Mouse (Mus musculus) cerebellum, adult 9-11 months (tissue): ENCODE results near the gene Odf3b.

Experiments used
- DNase-seq: peaks from one replicate; pipeline ENCODE4 v3.0.0; 2022

Odf3b gene

GRCm38 (mm10) chr15:89378831-89379401 lies at the start of gene Odf3b:
TSS of gene Odf3b (minus strand) at chr15:89379282.
- peak; percentile 93 for DNase-seq

GRCm38 (mm10) chr15:89428136-89428790 lies 49.2 kb upstream of the Odf3b start:
- peak; percentile 55 for DNase-seq

- peak; percentile 34 for DNase-seq
These were observed 47.6 kb upstream of the Odf3b start for GRCm38 (mm10) chr15:89426716-89427115.

GRCm38 (mm10) chr15:89425711-89426121 lies 46.6 kb upstream of the Odf3b start, which contains the start of gene Cpt1b:
TSS of gene Cpt1b (minus strand) at chr15:89425863.
- peak; percentile 40 for DNase-seq

GRCm38 (mm10) chr15:89424621-89425020 lies 45.5 kb upstream of the Odf3b start:
- no peak for DNase-seq

- peak; percentile 60 for DNase-seq
These were observed 42.9 kb upstream of the Odf3b start for GRCm38 (mm10) chr15:89421938-89422337.

GRCm38 (mm10) chr15:89415282-89415681 lies 36.2 kb upstream of the Odf3b start:
- DNase-seq = peak; percentile 39

GRCm38 (mm10) chr15:89410118-89410517 lies 31.0 kb upstream of the Odf3b start, which contains the start of gene Syce3:
TSS of gene Syce3 (minus strand) at chr15:89410503.
- no peak for DNase-seq

GRCm38 (mm10) chr15:89406691-89407090 lies 27.6 kb upstream of the Odf3b start:
- DNase-seq = no peak

- no peak for DNase-seq
These were observed 25.9 kb upstream of the Odf3b start for GRCm38 (mm10) chr15:89404831-89405623.

- DNase-seq = no peak
These were observed 23.4 kb upstream of the Odf3b start for GRCm38 (mm10) chr15:89402471-89402870.

- no peak for DNase-seq
These were observed 20.6 kb upstream of the Odf3b start for GRCm38 (mm10) chr15:89399716-89400115.

- no peak for DNase-seq
These were observed 19.1 kb upstream of the Odf3b start for GRCm38 (mm10) chr15:89398146-89398545.

- no peak for DNase-seq
These were observed 17.8 kb upstream of the Odf3b start for GRCm38 (mm10) chr15:89396883-89397282.

GRCm38 (mm10) chr15:89390081-89390480 lies 11.0 kb upstream of the Odf3b start:
- peak; percentile 58 for DNase-seq

GRCm38 (mm10) chr15:89387127-89387526 lies 8.0 kb upstream of the Odf3b start:
- no peak for DNase-seq

GRCm38 (mm10) chr15:89384617-89385016 lies 5.5 kb upstream of the Odf3b start, which contains the start of gene Klhdc7b:
TSS of gene Klhdc7b (plus strand) at chr15:89384917.
- no peak for DNase-seq

GRCm38 (mm10) chr15:89379429-89379828 lies 347 bp upstream of the Odf3b start:
- DNase-seq = peak; percentile 77

- peak; percentile 74 for DNase-seq
These were observed 899 bp downstream of the Odf3b start for GRCm38 (mm10) chr15:89377938-89378828.

- DNase-seq = peak; percentile 63
These were observed 1.7 kb downstream of the Odf3b start for GRCm38 (mm10) chr15:89377362-89377761.

- peak; percentile 53 for DNase-seq
These were observed 2.1 kb downstream of the Odf3b start, which contains the start of gene Tymp for GRCm38 (mm10) chr15:89376957-89377356. TSS of gene Tymp (minus strand) at chr15:89377039.

GRCm38 (mm10) chr15:89376040-89376439 lies 3.0 kb downstream of the Odf3b start:
- DNase-seq = peak; percentile 57
